Mouse (Mus musculus): ENCODE results near the gene Natd1. TPM values are rescaled to one million over a fixed set of nuclear protein-coding genes. Genes with fewer than 3 reads are reported as not detected.

The Natd1 gene
- total RNA-seq, 2 experiments from 2014 or later = 12.4 to 13.7 TPM

DNA sequence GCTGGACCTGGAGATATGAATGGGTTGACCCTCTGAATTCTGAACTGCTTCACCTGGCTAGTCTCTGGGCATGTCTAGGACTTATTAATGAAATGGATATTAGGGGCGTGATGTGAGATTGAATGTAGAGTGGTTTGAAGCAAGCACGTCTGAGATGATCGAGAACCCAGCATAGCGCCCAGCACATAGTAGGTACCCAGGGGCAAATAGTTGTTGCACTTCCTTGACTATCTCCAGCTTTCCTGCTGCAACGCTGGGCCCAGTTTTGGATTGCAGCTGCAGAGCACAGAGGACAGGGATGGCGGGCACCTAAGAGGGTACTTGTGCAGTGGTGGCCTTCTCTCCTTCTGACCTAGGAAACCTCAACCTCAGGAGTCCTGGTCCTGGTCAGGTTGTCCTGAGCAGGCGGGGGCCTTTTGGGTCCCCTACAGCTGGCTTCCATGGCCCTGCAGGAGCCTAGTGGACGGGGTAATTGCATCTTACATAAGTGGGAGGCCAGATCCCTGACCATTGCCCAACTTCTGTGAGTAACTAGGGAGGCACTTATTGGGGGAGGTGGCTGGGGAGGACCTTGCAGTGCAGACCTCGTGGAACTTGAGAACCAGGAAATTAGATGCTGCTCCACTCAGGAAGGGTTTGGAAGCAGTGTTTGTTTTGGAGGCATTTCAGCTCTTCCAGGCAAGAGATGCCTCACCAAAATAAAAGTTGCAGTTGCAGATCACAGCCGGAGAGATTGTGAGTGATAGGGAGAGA, 18.8 kb upstream of the Natd1 start:
- DNase-seq (ENCODE audit: extremely low spot score in 1 of 2, low spot score in 2 of 2) = peak in 1 of 2 experiments; percentile 30
- intact Hi-C loops (cut with DNase I) = no loop called here

DNA sequence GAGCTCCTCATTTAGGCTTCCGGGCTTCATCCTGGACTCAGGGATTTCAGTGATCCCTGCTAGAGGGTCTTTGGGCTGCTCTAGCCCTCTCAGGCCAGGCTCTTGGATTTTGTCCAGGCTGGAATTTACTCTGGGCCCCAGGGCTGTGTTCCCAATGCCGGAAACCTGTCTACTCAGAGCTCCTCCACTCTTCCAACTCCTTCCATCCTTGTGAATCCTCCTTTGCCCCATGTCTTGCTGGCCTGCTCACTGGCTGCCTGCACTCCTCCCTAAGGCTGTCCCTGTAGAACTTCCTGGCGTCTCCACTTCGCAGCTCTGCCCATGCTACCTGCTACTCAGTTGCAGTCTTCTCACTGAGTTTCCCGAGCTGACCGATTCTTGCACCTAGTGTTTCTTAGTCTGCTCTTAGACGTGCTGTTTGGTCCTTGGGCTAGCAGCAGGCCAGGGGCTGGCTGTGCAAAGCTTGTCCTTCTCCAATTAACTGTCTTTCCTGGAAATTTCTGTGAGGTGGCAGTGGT, 18.0 kb upstream of the Natd1 start:
- intact Hi-C loops (cut with DNase I) = no loop called here
- DNase-seq (ENCODE audit: extremely low spot score in 1 of 2, low spot score in 2 of 2) = peak in 1 of 2 experiments; percentile 24

DNA sequence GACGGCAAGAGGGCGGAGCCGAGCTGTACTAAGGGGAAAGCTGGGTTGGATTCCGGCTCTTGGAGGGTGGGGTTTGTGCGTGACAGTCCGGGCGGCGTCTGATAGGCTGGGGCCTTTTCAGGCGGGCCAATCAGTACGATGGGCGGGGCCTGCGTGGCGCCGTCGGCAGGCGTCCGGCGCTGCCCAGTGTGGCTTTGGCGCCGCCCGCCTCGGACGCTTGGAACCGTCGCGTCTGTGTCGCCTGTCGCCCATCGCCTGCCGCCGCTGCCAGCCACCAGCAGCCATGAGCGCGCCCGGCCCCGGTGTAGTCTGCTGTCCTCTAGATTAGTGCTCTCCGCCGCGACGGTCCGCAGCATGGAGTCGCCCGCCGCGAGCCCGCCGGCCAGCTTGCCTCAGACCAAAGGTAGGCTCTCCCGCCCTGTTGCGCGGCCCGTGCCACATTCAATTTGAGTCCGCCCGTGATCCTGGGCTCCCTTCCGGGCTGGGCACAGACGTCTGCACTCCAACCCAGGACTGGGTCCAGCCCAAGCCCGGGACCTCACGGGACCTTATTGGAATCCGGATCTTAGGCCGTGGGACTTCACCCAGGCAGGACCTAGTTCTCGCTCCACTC, 17.4 kb upstream of the Natd1 start, which contains the start of gene Map2k3:
TSS of gene Map2k3 (plus strand) at position 165 of the 613 bp plus-strand sequence.
- intact Hi-C loops (cut with DNase I) = no loop called here
- peak; percentile 92 to 99 for DNase-seq (ENCODE audit: extremely low spot score in 1 of 2, low spot score in 2 of 2)

DNA sequence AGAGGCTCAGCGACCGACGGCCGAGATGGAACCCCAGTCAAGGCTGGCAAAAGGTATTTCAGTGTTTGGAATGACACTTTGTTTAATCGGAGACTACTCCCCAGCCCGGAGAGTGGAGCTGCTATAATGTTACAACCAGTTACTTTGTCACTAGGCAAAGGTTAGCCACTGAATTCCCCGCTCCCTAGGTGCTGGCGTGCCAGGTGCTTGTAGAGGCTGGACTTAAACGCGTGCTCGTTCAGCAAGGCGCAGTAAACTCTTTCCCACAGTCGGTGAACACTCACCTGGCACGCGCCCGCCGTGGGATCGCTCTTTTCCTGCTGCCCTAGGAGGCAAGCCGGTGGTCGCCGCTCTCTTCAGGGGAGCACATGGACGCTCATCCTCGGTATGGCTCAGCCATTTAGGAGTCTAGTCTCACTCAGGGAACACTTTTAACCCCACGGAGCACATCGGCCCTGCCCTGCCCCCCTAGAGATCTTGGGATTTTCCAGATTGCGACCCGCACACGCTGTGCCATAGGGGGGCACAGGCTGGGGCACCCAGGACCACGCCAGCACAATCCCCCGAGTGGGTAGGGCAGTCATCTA, 16.8 kb upstream of the Natd1 start:
- DNase-seq (ENCODE audit: extremely low spot score in 1 of 2, low spot score in 2 of 2) = no peak
- intact Hi-C loops (cut with DNase I) = no loop called here

DNA sequence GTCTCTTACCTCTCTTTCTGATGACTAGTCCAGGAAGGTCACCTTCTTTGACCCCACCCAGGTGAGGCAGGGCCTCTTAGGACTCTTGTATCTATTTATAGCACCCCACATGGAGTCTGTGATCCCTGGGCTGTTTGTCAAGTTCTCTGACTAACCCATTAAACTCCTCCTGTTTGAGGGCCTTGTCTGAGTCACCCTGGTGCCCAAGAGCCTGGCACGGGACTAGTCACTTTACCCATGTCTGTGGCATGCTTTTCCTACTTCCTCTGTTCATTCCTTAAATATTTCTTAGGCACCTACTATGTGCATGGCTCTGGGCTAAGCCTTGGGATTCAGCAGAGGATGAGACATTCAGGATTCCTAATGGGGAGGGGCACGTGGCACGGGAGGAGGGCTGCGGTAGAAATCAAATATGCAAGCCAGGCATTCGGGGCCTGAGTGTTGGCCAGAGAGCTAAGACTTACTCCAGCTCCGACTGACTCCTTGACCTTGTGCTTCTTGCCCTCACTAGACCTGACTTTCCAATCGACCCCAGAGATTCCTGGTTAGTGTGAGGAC, 16.3 kb upstream of the Natd1 start:
- intact Hi-C loops (cut with DNase I) = no loop called here
- DNase-seq (ENCODE audit: extremely low spot score in 1 of 2, low spot score in 2 of 2) = peak in 1 of 2 experiments; percentile 21

DNA sequence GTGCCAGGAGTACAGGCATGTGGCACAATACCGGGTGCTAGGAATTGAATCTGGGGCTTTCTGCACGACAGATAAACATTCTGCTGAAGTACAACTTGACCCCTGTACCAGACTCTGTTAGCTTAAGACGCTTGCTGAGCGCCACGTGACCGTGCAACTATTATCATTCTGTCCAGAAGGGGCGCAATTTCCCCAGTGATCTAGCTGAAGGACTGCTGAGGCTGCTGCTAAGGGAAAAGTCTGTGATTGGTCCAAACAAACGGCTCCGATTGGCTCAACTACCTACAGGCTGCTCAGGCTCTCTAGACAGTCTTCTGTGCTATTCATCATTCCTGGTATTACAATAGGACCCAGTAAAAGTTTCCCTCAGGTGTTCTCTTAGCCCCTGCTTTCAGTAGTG, 12.7 kb upstream of the Natd1 start:
- DNase-seq (ENCODE audit: extremely low spot score in 1 of 2, low spot score in 2 of 2) = peak; percentile 90 to 91
- intact Hi-C loops (cut with DNase I) = no loop called here

DNA sequence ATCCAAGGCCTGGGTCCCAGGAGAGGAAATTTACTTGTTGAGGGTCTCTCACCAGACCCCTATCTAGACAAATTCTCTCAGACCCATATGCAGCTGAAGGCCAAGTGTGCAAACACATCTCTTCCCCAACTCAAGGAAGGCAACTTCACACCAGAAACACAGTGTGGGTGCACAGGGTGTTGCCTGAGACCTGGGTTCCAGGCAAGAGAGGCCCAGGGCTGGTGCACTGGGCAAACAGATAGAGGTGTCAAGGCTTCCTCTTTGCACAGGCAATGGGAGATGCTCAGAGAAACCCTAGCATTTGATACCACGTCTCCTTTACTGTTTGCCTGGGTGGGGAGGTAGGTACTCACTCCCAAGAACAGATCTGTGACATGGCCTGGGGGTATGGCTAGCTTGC, 10.4 kb upstream of the Natd1 start:
- no peak for DNase-seq (ENCODE audit: extremely low spot score in 1 of 2, low spot score in 2 of 2)
- intact Hi-C loops (cut with DNase I) = no loop called here

DNA sequence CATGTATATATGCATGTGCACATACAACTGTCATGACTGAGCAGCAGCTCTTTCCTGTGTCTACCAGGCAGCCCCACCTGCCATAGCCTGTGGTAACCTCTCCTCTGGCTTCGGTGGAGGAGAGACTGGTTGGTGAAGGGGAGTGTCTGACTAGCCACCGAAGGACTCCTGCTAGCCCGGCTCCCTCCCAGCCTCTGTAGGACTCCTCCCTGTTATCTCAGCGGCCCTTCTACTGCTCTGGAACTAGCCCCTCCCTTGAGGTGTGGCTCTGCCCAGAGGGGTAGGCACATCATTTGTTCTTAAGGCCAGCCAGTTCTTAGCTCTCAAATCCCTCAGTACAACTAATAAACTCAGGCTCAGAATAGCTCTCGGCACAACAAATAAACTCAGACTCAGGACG, 9.9 kb upstream of the Natd1 start:
- peak in 1 of 2 experiments; percentile 22 for DNase-seq (ENCODE audit: extremely low spot score in 1 of 2, low spot score in 2 of 2)
- intact Hi-C loops (cut with DNase I) = no loop called here

DNA sequence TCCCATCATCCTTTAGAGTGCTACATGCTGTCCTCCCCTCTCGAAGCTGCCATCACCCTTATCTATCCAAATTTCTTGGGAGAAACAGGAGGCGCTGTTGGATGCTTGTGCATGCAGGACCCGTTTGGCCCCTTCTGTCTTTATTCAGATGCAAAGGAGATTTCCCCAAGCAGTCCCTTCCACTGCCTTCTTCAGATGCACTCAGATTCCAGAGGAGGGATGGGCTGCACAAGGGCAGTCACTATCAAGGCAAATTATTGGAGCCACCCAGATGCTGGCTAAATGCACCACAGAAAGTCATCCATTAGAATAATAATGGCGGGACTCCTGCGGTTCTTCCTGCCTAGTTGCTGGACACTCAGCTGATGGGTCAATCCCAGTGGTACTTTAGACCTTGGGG, 8.4 kb upstream of the Natd1 start:
- DNase-seq (ENCODE audit: extremely low spot score in 1 of 2, low spot score in 2 of 2) = no peak
- intact Hi-C loops (cut with DNase I) = no loop called here

DNA sequence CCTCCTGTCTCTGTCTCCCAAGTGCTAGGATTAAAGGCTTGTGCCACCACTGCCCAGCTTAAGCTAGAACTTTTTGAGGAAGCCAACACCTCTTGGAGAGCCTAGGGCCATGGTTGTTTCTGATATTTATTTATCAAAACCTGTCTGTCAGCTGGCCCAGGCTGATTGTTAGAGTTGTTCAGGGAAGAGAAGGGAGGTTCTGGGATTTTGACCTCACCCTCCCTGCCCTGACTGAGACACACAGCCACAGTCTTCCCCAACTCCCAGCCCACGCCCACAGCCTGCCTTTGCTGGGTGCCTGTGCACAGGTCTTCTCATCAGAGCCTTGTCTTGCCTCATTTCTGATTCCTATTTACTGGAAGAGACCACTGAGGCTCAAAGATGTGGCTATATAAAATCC, 7.6 kb upstream of the Natd1 start:
- intact Hi-C loops (cut with DNase I) = no loop called here
- DNase-seq (ENCODE audit: extremely low spot score in 1 of 2, low spot score in 2 of 2) = no peak

DNA sequence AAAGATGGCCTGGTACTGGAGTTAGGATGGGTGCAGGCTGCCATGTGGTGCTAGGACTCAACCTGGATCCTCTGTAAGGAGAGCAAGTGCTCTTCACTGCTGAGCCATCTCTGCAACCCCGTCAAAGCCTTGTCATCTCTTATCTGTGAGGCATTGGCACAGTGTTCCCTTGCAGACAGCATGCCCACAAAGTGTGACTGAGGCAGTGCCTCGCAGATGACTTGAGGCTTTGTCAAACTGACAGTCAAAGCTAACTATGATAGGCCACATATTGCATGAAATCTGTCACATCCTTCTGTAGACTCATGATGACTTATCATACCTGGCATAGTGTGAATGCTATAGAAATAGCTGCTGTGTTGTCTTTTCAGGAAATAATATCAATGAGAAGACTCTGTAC, 5.5 kb upstream of the Natd1 start:
- intact Hi-C loops (cut with DNase I) = no loop called here
- no peak for DNase-seq (ENCODE audit: extremely low spot score in 1 of 2, low spot score in 2 of 2)

DNA sequence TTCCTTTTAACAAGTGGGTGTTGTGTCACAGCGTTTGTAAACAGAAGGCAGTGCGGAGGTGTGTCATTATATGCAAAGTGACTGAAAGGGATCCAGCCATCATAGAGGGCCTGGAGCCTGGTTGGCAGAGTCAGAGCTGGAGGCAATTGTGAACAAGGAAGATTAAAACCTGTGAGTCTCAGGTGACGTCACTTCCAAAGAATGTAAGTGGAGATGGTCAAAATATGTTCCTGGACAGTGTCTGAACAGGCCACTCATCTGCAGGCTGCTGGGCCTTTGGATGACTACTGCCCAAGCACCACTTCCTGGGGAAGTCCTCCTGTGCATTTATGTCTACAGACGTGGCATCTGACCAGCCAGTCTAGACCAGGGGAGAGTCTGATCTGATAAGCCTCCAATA, 651 bp upstream of the Natd1 start:
- intact Hi-C loops (cut with DNase I) = no loop called here
- DNase-seq (ENCODE audit: extremely low spot score in 1 of 2, low spot score in 2 of 2) = no peak

DNA sequence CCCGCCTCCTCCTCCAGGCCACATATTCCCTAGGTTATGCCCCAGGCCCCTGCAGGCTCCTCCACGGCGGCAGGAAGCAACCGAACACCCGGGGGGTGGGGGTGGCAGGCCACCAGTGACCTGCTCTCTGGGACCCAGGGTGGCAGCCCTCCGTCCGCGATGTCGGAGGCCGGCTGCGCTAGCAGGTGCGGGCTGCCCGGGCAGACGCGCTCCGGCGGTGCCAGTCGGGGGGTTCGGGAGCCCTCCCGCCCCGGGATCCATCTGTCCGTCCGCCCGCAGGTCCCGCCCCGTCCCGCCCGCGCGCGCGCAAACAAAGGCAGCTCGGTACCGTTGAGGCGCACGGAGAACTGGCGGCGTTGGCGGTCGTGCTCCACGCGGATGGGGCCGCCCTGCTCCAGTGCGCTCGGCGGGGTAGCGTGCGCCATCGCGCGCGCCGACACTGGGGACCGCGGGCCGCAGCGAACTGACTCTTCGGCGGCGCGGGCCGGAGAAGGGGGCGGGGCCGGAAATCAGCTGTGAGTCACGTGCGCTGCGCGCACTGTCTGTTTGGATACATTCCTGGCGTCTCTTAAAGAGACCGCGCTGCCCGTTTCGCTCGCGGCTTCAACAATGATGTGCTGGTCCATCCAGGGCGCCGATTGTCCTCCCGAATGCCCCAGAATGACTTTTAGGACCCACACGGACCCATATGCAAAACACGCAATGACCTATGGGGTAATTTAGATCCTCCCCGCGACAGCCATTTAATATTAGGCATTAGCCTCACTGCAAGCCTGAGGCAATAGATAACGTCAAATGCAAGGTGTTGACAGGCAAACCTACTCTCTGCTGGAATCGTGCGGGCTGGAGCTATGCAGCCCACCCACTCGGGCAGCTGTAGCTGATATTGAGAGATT, 1.0 kb downstream of the Natd1 start:
- intact Hi-C loops (cut with DNase I) = no loop called here
- DNase-seq (ENCODE audit: extremely low spot score in 1 of 2, low spot score in 2 of 2) = peak; percentile 84 to 94

DNA sequence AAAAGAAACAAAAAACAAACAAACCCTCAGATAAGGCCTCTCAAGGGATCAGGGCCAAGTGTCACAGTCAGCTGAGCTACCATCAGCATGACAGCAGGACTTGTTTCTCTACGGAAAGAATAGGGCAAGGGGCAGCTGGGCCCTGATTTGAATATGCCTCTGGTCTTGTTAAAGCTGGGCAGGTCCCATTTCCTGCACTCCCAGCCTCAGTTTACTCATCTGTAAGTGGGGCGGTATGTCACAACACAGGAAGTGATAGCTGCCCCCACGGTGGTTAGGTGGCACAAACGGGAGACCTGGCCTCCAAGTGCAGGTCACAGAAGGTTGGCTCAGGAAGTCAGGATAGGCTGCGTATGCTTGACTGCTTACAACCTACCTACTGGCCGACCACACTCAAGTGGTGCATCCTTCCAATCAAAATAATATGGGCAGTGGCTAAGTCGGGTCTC, 2.0 kb downstream of the Natd1 start:
- DNase-seq (ENCODE audit: extremely low spot score in 1 of 2, low spot score in 2 of 2) = no peak
- intact Hi-C loops (cut with DNase I) = no loop called here

DNA sequence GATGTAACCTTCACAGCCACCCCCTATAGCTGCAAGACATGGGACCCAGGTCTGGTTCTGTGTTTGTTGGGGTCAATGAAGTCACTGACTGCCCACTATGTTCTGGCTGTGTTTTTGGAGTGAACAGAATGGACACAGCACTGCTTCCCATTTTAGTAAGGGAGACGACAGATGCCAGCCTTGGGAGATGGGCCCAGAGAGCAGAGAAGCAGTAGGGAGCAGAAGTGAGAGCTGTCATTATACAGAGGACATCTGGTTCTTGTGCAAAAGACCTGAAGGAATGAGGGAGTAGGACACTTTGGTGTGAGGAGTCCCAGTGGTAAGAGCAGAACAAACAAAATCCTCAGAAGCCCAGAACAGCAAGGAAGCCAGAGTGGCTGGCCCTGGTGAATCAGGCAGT, 4.9 kb downstream of the Natd1 start:
- no peak for DNase-seq (ENCODE audit: extremely low spot score in 1 of 2, low spot score in 2 of 2)
- intact Hi-C loops (cut with DNase I) = no loop called here

DNA sequence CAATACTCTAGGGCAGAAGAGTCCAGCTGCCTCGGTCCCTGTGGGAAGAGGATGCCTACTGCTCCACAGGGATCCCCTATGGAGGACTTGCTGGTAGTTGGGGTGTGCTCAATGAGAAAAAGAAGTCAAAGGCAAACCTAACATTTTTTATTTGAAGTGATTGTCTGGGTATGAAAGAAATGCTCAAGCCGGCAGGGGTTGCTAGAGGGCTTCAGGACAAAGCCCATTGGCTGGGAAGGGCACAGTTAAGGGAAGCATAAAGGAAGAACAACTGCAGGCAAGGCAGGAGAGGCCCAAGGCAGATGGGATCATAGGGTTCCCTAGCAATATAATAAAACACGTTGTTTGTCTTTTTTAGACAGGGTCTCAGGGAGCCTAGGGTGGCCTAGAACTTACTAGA, 6.5 kb downstream of the Natd1 start:
- no peak for DNase-seq (ENCODE audit: extremely low spot score in 1 of 2, low spot score in 2 of 2)

DNA sequence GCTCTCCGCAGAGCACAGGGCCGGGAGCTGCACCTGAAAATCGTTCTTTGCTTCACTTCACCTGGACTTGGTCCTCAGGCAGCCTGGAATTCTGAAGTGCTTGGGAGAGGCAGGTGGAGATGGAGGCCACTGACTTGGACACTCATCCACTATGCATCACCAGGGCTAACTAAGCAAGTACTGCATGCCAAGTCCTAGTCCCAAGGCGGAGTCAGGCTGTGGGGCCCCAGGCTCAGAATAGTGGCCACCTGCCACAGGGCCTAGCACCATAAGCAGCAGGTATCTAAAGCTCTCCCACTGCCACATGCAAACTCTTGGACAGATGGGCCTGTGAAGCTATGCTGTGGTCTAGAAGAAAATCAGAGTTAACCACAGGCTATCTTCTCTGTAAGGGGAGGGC, 8.1 kb downstream of the Natd1 start:
- no peak for DNase-seq (ENCODE audit: extremely low spot score in 1 of 2, low spot score in 2 of 2)
- intact Hi-C loops (cut with DNase I) = no loop called here

More for the DNA sequence above, 6.5 kb downstream of the Natd1 start:
- intact Hi-C loops (cut with DNase I) = no loop called here

DNA sequence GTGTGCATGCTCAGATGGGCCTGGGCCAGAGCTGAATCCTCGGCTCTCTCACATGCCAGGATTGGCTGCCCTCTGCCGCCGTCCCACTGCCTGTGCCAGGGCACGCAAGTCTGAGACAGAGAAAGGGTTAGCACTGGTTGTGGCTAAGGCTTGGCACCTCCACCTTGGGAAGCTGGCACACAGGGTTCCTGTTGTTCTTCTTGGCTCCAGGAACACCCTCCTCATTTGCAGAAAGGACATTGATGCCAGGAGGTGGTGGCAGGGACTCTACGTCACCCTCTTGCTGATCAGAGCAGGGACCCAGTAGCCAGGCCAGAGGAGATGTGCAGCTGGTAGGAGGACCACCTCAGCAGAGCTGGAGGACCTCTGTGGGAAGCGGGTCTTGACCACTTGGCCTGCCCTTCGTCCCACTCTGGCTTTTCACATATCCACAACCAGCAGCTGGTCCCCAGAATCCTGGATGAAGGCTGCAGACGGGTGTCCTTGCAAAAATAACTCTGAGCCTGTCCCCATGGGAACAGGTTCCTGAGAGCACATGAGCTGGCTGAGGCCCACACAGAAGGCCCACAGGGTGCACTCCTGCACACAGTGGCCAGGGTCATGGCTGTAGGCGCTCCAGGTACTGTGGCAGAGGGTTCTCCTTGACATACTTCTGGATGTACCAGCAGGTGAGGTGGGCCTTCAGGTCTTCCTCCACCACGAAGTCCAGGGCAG, 9.0 kb downstream of the Natd1 start:
- DNase-seq (ENCODE audit: extremely low spot score in 1 of 2, low spot score in 2 of 2) = no peak
- intact Hi-C loops (cut with DNase I) = no loop called here

All from left cerebral cortex, postnatal 10 days (tissue).